Mouse (Mus musculus) heart, embryonic 12.5 days (tissue): ENCODE measurements at regions not wholly inside any gene's neighbourhood (a gene's known extent, or its start where the extent isn't known, plus 50 kb on each side); places are given as distances from the start of the nearest gene placed in this dataset.

Source experiments
- ATAC-seq: fragments of 200-750 bp; cut with Nextera tagmentation; 2 replicates; pipeline ENCODE4 v1.8.0; 2017; ENCODE audit warnings: moderate TSS enrichment, moderate library complexity; ENCODE audit not compliant: insufficient number of reproducible peaks, low FRiP score
- H3K27ac ChIP-seq: fragments of 300-500 bp; sonication (generic); 2 replicates; pipeline ENCODE4 v1.5.1; 2016; ENCODE audit warnings: mild to moderate bottlenecking, moderate library complexity; ENCODE audit not compliant: poor library complexity, severe bottlenecking
- H3K27me3 ChIP-seq: fragments of 300-500 bp; sonication (generic); replicated peaks from 2 replicates; pipeline ENCODE4 v1.6.1; 2016; ENCODE audit warnings: mild to moderate bottlenecking, moderate library complexity
- H3K36me3 ChIP-seq: fragments of 300-500 bp; sonication (generic); 2 replicates; pipeline ENCODE4 v1.6.1; 2016; ENCODE audit warnings: mild to moderate bottlenecking, moderate library complexity
- H3K4me1 ChIP-seq: fragments of 300-500 bp; sonication (generic); replicated peaks from 2 replicates; pipeline ENCODE4 v1.6.1; 2016; ENCODE audit warnings: mild to moderate bottlenecking
- H3K4me2 ChIP-seq: fragments of 300-500 bp; sonication (generic); 2 replicates; pipeline ENCODE4 v1.6.1; 2016; ENCODE audit warnings: mild to moderate bottlenecking, moderate library complexity
- H3K4me3 ChIP-seq: fragments of 300-500 bp; sonication (generic); 2 replicates; pipeline ENCODE4 v1.5.1; 2016; ENCODE audit warnings: mild to moderate bottlenecking
- H3K9ac ChIP-seq: fragments of 300-500 bp; sonication (generic); 2 replicates; pipeline ENCODE4 v1.6.1; 2016; ENCODE audit warnings: mild to moderate bottlenecking, moderate library complexity
- H3K9me3 ChIP-seq: fragments of 300-500 bp; sonication (generic); replicated peaks from 2 replicates; pipeline ENCODE4 v1.6.1; 2016; ENCODE audit warnings: mild to moderate bottlenecking, moderate library complexity
- WGBS: fragments of 180-500 bp; shearing (Covaris S2); methylation state at CpG from one replicate; pipeline ENCODE4 v1.1.7; 2016; 5-methylcytosine and 5-hydroxymethylcytosine counted together

GRCm38 (mm10) chr9:50013602-50014001, 214.9 kb upstream of the Ncam1 start:
- Histone ChIP-seq H3K4me3 (no peak overlapping the region), H3K4me2 (no peak overlapping the region), H3K36me3 (no peaks in the 10 kb centered on the region), H3K9ac (no peak overlapping the region), H3K9me3 (no peaks in the 10 kb centered on the region), H3K27me3 (no peaks in the 10 kb centered on the region), H3K27ac (no peak overlapping the region), H3K4me1 (peaks cover 3% of the 10 kb centered on the region; the same call in 1 of the 2 replicates)
- no peak for ATAC-seq
- 69% methylated on average over 4 of the region's 4 CpGs for WGBS

GRCm38 (mm10) chr9:50005757-50006576, 207.2 kb upstream of the Ncam1 start:
- 33% methylated on average over 8 of the region's 8 CpGs for WGBS
- peaks cover 26% of the 10 kb centered on the region for H3K4me1 ChIP-seq
- H3K9me3 ChIP-seq = no peaks in the 10 kb centered on the region
- no peak overlapping the region for H3K4me3 ChIP-seq
- no peak overlapping the region for H3K4me2 ChIP-seq
- H3K27ac ChIP-seq = peak overlapping the region; percentile 87
- H3K36me3 ChIP-seq = no peaks in the 10 kb centered on the region
- H3K27me3 ChIP-seq = no peaks in the 10 kb centered on the region
- ATAC-seq = peak; percentile 81
- no peak overlapping the region for H3K9ac ChIP-seq

- ATAC-seq = no peak
- H3K4me2 ChIP-seq = no peak overlapping the region
- no peaks in the 10 kb centered on the region for H3K9me3 ChIP-seq
- H3K9ac ChIP-seq = no peak overlapping the region
- H3K27me3 ChIP-seq = no peaks in the 10 kb centered on the region
- no peaks in the 10 kb centered on the region for H3K36me3 ChIP-seq
- no peak overlapping the region for H3K27ac ChIP-seq
- H3K4me1 ChIP-seq = peaks cover 44% of the 10 kb centered on the region
- no peak overlapping the region for H3K4me3 ChIP-seq
- 71% methylated on average over 6 of the region's 6 CpGs for WGBS
Measured at GRCm38 (mm10) chr9:50002695-50003094, 204.0 kb upstream of the Ncam1 start.

GRCm38 (mm10) chr9:50000497-50001404, 202.0 kb upstream of the Ncam1 start:
- no peaks in the 10 kb centered on the region for H3K36me3 ChIP-seq
- no peak overlapping the region for H3K4me2 ChIP-seq
- no peaks in the 10 kb centered on the region for H3K27me3 ChIP-seq
- 71% methylated on average over 13 of the region's 13 CpGs for WGBS
- H3K9me3 ChIP-seq = peaks cover 4% of the 10 kb centered on the region; the same call in 1 of the 2 replicates
- H3K9ac ChIP-seq = no peak overlapping the region
- peaks cover 27% of the 10 kb centered on the region for H3K4me1 ChIP-seq
- ATAC-seq = peak; percentile 39; the same call in 1 of the 2 replicates
- no peak overlapping the region for H3K4me3 ChIP-seq
- 0 out of 2 replicates have a peak overlapping the region, but pooled peaks have one; percentile 19 for H3K27ac ChIP-seq

- Histone ChIP-seq H3K4me3 (no peak overlapping the region), H3K4me2 (no peak overlapping the region), H3K9me3 (peaks cover 8% of the 10 kb centered on the region), H3K27me3 (no peaks in the 10 kb centered on the region), H3K36me3 (no peaks in the 10 kb centered on the region), H3K27ac (0 out of 2 replicates have a peak overlapping the region, but pooled peaks have one; percentile 19), H3K4me1 (peaks cover 24% of the 10 kb centered on the region), H3K9ac (no peak overlapping the region)
- ATAC-seq = no peak
- WGBS = 50% methylated on average over 1 of the region's 1 CpGs
Measured at GRCm38 (mm10) chr9:49999970-50000369, 201.2 kb upstream of the Ncam1 start.

- H3K27me3 ChIP-seq = no peaks in the 10 kb centered on the region
- H3K9ac ChIP-seq = no peak overlapping the region
- no peak; the same call in 1 of the 2 replicates for ATAC-seq
- 30% methylated on average over 3 of the region's 3 CpGs for WGBS
- no peaks in the 10 kb centered on the region for H3K36me3 ChIP-seq
- H3K4me1 ChIP-seq = peaks cover 18% of the 10 kb centered on the region
- no peak overlapping the region for H3K4me3 ChIP-seq
- peak overlapping the region; percentile 24; the same call in 1 of the 2 replicates for H3K27ac ChIP-seq
- no peak overlapping the region for H3K4me2 ChIP-seq
- peaks cover 10% of the 10 kb centered on the region for H3K9me3 ChIP-seq
Measured at GRCm38 (mm10) chr9:49998101-49998500, 199.4 kb upstream of the Ncam1 start.

- Histone ChIP-seq H3K27ac (peak overlapping the region; percentile 70), H3K4me2 (peak overlapping the region; percentile 52), H3K9ac (no peak overlapping the region), H3K27me3 (no peaks in the 10 kb centered on the region), H3K4me3 (no peak overlapping the region; the same call in 1 of the 2 replicates), H3K9me3 (no peaks in the 10 kb centered on the region), H3K4me1 (peaks cover 28% of the 10 kb centered on the region), H3K36me3 (no peaks in the 10 kb centered on the region)
- 30% methylated on average over 14 of the region's 14 CpGs for WGBS
- ATAC-seq = peak; percentile 93
Measured at GRCm38 (mm10) chr9:49989464-49990271, 190.9 kb upstream of the Ncam1 start.

- H3K36me3 ChIP-seq = no peaks in the 10 kb centered on the region
- peak; percentile 77 for ATAC-seq
- peaks cover 28% of the 10 kb centered on the region for H3K4me1 ChIP-seq
- H3K27ac ChIP-seq = peak overlapping the region; percentile 79; the same call in 1 of the 2 replicates
- H3K4me3 ChIP-seq = no peak overlapping the region
- no peak overlapping the region for H3K4me2 ChIP-seq
- no peaks in the 10 kb centered on the region for H3K27me3 ChIP-seq
- H3K9ac ChIP-seq = no peak overlapping the region
- 0 out of 2 replicates have a peak, but pooled peaks cover 3% of the 10 kb centered on the region for H3K9me3 ChIP-seq
- 11% methylated on average over 5 of the region's 5 CpGs for WGBS
Measured at GRCm38 (mm10) chr9:49988064-49988463, 189.3 kb upstream of the Ncam1 start.

GRCm38 (mm10) chr9:49987481-49987880, 188.8 kb upstream of the Ncam1 start:
- peaks cover 28% of the 10 kb centered on the region for H3K4me1 ChIP-seq
- H3K9ac ChIP-seq = no peak overlapping the region
- 0 out of 2 replicates have a peak, but pooled peaks cover 3% of the 10 kb centered on the region for H3K9me3 ChIP-seq
- H3K4me2 ChIP-seq = no peak overlapping the region
- peak overlapping the region; percentile 69 for H3K27ac ChIP-seq
- ATAC-seq = no peak
- no peak overlapping the region for H3K4me3 ChIP-seq
- no peaks in the 10 kb centered on the region for H3K27me3 ChIP-seq
- H3K36me3 ChIP-seq = no peaks in the 10 kb centered on the region

GRCm38 (mm10) chr9:49980344-49981207, 181.9 kb upstream of the Ncam1 start:
- H3K4me2 ChIP-seq = no peak overlapping the region
- WGBS = 41% methylated on average over 7 of the region's 7 CpGs

More at GRCm38 (mm10) chr9:49980344-49981207, 181.9 kb upstream of the Ncam1 start:
- Histone ChIP-seq H3K4me3 (no peak overlapping the region), H3K36me3 (no peaks in the 10 kb centered on the region), H3K9ac (no peak overlapping the region), H3K9me3 (0 out of 2 replicates have a peak, but pooled peaks cover 3% of the 10 kb centered on the region), H3K4me1 (peaks cover 37% of the 10 kb centered on the region), H3K27me3 (no peaks in the 10 kb centered on the region), H3K27ac (peak overlapping the region; percentile 61)
- ATAC-seq = peak; percentile 82
